Mouse (Mus musculus) midbrain, embryonic 15.5 days (tissue): ENCODE data around the gene Eml3. TPM values are rescaled to one million over a fixed set of nuclear protein-coding genes. Genes with fewer than 3 reads are reported as not detected.
"Not testable (repeated sequence)": the region's sequence is repeated elsewhere in the genome, so short reads cannot be mapped to it uniquely, and the experiment has no call there.

ENCODE experiments used
- ATAC-seq: fragments of 200-750 bp; cut with Nextera tagmentation; replicated peaks from 2 replicates; pipeline ENCODE4 v1.8.0; 2017; ENCODE audit warnings: moderate TSS enrichment
- H3K27ac ChIP-seq: fragments of 300-500 bp; sonication (generic); 2 replicates; pipeline ENCODE4 v1.5.1; 2015; ENCODE audit warnings: mild to moderate bottlenecking, inconsistent platforms
- H3K27me3 ChIP-seq: fragments of 300-500 bp; sonication (generic); replicated peaks from 2 replicates; pipeline ENCODE4 v1.6.1; 2015; ENCODE audit warnings: inconsistent platforms
- H3K36me3 ChIP-seq: fragments of 300-500 bp; sonication (generic); replicated peaks from 2 replicates; pipeline ENCODE4 v1.6.1; 2015; ENCODE audit warnings: inconsistent platforms
- H3K4me1 ChIP-seq: fragments of 300-500 bp; sonication (generic); 2 replicates; pipeline ENCODE4 v1.6.1; 2015; ENCODE audit warnings: inconsistent platforms
- H3K4me2 ChIP-seq: fragments of 300-500 bp; sonication (generic); 2 replicates; pipeline ENCODE4 v1.6.1; 2015; ENCODE audit warnings: inconsistent platforms, mild to moderate bottlenecking, moderate library complexity
- H3K4me3 ChIP-seq: fragments of 300-500 bp; sonication (generic); 2 replicates; pipeline ENCODE4 v1.5.1; 2015; ENCODE audit warnings: mild to moderate bottlenecking, inconsistent platforms
- H3K9ac ChIP-seq: fragments of 300-500 bp; sonication (generic); 2 replicates; pipeline ENCODE4 v1.6.1; 2015; ENCODE audit warnings: mild to moderate bottlenecking, inconsistent platforms
- H3K9me3 ChIP-seq: fragments of 300-500 bp; sonication (generic); 2 replicates; pipeline ENCODE4 v1.6.1; 2016; ENCODE audit warnings: inconsistent platforms
- WGBS: fragments of 180-500 bp; shearing (Covaris S2); methylation state at CpG from one replicate; pipeline ENCODE4 v1.1.7; 2015; ENCODE audit warnings: mixed read lengths; 5-methylcytosine and 5-hydroxymethylcytosine counted together
- polyA plus RNA-seq: library from polyadenylated mRNA; unstranded; fragments of >200 nt; fragmentation: Nextera tagmentation; extraction: Ambion mirVana; gene quantifications from 2 replicates; pipeline ENCODE4 v1.2.1, GENCODE M21; 2015

The Eml3 gene
- polyA plus RNA-seq, 1 experiment from 2014 or later, result 10.5 TPM

DNA sequence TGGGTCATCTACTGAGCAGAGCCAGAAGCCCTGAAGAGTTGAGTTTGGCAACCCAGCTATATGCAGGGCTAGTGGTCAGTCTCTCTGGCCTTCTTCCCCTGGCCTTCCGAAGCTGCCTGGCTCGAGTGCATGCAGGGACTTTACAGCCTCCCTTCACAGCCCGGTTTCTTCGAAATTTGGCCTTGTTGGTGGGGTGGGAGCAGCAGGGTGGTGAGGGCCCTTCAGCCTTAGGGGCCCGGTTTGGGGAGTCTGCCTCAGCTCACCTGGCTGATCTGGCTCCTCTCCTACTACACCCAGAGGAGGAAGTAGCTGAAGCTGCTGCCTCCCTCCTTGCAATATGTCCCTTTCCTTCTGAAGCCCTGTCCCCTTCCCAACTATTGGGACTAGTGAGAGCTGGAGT, 33.1 kb upstream of the Eml3 start:
- H3K4me2 ChIP-seq, H3K27me3 ChIP-seq, H3K9me3 ChIP-seq, H3K36me3 ChIP-seq, H3K4me3 ChIP-seq, ATAC-seq, H3K27ac ChIP-seq, H3K9ac ChIP-seq: not testable (repeated sequence)
- 93% methylated on average over 5 of the region's 5 CpGs for WGBS
- peaks cover 45% of the 10 kb centered on the region for H3K4me1 ChIP-seq

GRCm38 (mm10) chr19:8897211-8897864, 32.0 kb upstream of the Eml3 start:
- peak overlapping the region; percentile 38 for H3K9ac ChIP-seq
- 20% methylated on average over 21 of the region's 21 CpGs for WGBS
- H3K4me1 ChIP-seq, result peaks cover 45% of the 10 kb centered on the region

DNA sequence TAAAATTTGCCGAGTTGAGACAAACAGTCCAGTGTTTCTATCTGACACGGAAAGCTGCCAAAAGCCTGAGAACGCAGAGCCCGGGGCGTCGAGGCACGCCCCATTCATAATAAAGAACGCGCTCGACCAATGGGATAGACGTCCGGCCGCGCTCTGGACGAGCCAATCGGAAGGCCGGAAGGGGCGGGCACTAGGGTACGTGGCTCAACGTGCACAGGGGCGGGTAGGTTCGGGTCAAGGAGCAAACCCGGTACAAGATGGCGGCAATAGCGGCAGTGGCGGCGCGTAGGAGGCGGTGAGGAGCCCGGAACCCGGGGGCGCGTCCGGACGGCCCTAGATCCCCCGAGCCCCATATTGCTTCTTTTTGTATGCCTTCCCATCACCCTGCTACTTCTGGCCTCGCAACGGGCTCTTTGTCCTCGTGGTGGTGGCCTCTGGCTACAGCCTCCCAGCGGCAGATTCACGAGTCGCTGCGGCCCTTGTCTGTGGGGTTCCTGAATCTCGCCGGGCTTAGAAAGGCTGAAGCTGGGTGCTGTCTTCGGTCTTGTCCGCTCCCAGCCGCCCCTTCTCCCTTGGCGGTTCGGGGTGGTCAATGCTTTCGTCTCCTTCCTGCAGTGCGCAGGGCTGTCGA, 31.4 kb upstream of the Eml3 start, which contains the start of gene Ganab:
TSS of gene Ganab (plus strand) at position 207 of the 631 bp plus-strand sequence.
- Histone ChIP-seq H3K9ac (peak within 1 kb of the TSS; percentile 80), H3K27me3 (no peaks in the 10 kb centered on the region), H3K4me1 (peaks cover 41% of the 10 kb centered on the region), H3K36me3 (peaks cover 15% of the 10 kb centered on the region), H3K9me3 (no peaks in the 10 kb centered on the region), H3K4me3 (peak within 1 kb of the TSS; percentile 62), H3K4me2 (peak within 1 kb of the TSS; percentile 78), H3K27ac (peak within 1 kb of the TSS; percentile 83)
- peak; percentile 99 for ATAC-seq
- under 1% methylated on average over 53 of the region's 53 CpGs for WGBS

More at GRCm38 (mm10) chr19:8897211-8897864, 32.0 kb upstream of the Eml3 start:
- Histone ChIP-seq H3K4me3 (peak overlapping the region; percentile 62), H3K27ac (peak overlapping the region; percentile 77), H3K4me2 (peak overlapping the region; percentile 78)
- peak; percentile 64 for ATAC-seq
- H3K27me3 ChIP-seq, H3K36me3 ChIP-seq, H3K9me3 ChIP-seq: not testable (repeated sequence)

DNA sequence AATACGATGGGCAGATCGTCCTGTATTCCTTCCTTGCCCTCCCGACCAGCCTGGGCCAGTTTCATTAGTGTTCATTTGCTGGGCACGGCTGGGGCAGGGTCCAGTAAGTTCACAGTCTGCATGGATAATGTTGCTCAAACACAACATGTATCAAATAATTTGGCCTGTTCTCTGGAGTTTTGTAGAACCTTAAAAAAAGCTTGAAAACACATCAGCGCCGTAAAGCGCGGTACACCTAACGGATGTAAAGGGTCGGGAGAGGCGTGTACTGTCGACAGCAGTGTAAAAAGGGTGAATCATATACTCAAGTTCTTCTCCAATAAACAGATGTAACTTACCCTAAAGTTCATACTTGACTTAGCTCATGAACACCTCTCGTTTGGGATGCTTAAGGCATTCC, 30.8 kb upstream of the Eml3 start:
- H3K27me3 ChIP-seq, result no peaks in the 10 kb centered on the region
- no peak for ATAC-seq
- 13% methylated on average over 13 of the region's 13 CpGs for WGBS
- peak overlapping the region; percentile 80 for H3K9ac ChIP-seq
- H3K9me3 ChIP-seq, result no peaks in the 10 kb centered on the region
- peaks cover 37% of the 10 kb centered on the region for H3K4me1 ChIP-seq
- H3K4me2 ChIP-seq, result peak overlapping the region; percentile 78
- H3K4me3 ChIP-seq, result peak overlapping the region; percentile 62
- peaks cover 20% of the 10 kb centered on the region for H3K36me3 ChIP-seq
- peak overlapping the region; percentile 83 for H3K27ac ChIP-seq

DNA sequence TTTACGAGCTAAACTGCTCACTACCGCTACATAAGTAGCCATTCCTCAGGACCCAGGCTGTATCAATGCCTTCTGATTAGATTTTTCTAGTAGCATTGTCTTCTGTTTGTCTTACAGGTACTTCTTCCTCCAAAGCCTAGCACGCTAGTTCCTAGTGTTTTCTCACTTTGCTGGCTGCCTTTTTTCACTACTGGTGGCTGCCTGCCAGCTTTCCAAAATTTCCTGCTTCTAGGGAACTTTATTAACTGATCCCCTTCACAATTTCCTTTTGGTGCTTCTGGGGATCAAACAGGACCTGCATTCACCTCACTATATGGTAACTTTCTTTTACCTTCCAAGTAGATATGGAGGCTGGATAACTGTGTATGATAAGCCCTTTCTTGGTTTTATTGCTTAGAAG, 30.3 kb upstream of the Eml3 start:
- WGBS, result 65% methylated on average over 3 of the region's 3 CpGs
- no peak for ATAC-seq
- H3K9ac ChIP-seq, result peak overlapping the region; percentile 80

DNA sequence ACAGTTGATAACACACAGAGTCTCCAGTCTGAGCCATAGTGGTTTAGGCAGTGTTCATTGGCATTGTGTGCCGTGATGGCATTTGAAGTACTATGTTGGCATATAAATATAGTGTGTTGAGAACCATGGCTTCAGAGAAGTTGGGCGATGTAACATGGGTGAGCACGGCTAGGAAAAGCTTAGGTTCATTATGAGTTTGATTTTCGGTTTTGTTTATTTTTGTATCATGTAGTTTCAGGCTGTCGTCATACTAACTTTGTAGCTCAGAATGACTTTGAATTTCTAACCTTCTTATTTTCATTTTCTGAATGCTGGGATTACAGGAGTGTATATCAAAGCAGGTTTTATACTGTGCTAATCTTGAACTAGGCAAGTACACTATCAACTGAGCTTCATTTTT, 25.9 kb upstream of the Eml3 start:
- H3K4me3 ChIP-seq, result no peak overlapping the region
- H3K4me2 ChIP-seq, result no peak overlapping the region
- no peak overlapping the region for H3K27ac ChIP-seq
- peaks cover 58% of the 10 kb centered on the region for H3K36me3 ChIP-seq
- peaks cover 17% of the 10 kb centered on the region for H3K4me1 ChIP-seq
- H3K9ac ChIP-seq, result no peak overlapping the region
- H3K9me3 ChIP-seq, result no peaks in the 10 kb centered on the region
- no peak for ATAC-seq
- no peaks in the 10 kb centered on the region for H3K27me3 ChIP-seq
- WGBS, result 97% methylated on average over 5 of the region's 5 CpGs

More for the DNA sequence above, 30.3 kb upstream of the Eml3 start:
- H3K36me3 ChIP-seq, result peaks cover 24% of the 10 kb centered on the region
- no peak overlapping the region for H3K27ac ChIP-seq
- H3K4me3 ChIP-seq, result peak overlapping the region; percentile 62
- H3K27me3 ChIP-seq, result no peaks in the 10 kb centered on the region
- H3K4me1 ChIP-seq, result peaks cover 32% of the 10 kb centered on the region
- peak overlapping the region; percentile 78 for H3K4me2 ChIP-seq
- no peaks in the 10 kb centered on the region for H3K9me3 ChIP-seq

DNA sequence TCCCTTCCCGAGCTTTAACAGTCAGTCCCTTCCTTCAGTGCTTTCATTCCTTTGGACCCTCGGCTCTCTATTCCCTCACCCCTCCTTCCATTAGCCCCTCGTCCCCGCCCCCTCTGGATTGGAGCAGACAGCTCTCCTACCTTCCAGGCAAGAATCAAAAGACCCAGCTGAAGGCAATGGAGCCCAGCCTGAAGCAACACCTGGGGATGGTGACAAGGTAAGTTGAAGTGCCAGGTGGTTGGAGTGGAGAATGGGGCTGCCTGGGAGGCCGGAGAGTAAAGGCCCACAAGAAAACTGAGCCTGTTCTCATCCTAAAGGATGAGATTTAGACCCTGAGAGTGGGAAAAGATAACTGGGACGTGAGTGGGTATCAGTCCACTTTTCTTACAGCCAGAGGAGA, 20.8 kb upstream of the Eml3 start:
- Histone ChIP-seq H3K9ac (no peak overlapping the region), H3K4me1 (no peaks in the 10 kb centered on the region), H3K4me2 (no peak overlapping the region), H3K27me3 (no peaks in the 10 kb centered on the region), H3K4me3 (no peak overlapping the region), H3K36me3 (peaks cover 95% of the 10 kb centered on the region), H3K9me3 (no peaks in the 10 kb centered on the region), H3K27ac (no peak overlapping the region)
- ATAC-seq, result no peak
- WGBS, result 89% methylated on average over 6 of the region's 6 CpGs

GRCm38 (mm10) chr19:8911810-8912209, 17.5 kb upstream of the Eml3 start:
- H3K27me3 ChIP-seq, result no peaks in the 10 kb centered on the region
- WGBS, result 97% methylated on average over 5 of the region's 5 CpGs
- peaks cover 98% of the 10 kb centered on the region for H3K36me3 ChIP-seq
- no peak overlapping the region for H3K4me2 ChIP-seq
- ATAC-seq, result no peak
- no peak overlapping the region for H3K4me3 ChIP-seq
- H3K9ac ChIP-seq, result no peak overlapping the region
- H3K27ac ChIP-seq, result no peak overlapping the region
- no peaks in the 10 kb centered on the region for H3K4me1 ChIP-seq
- no peaks in the 10 kb centered on the region for H3K9me3 ChIP-seq

DNA sequence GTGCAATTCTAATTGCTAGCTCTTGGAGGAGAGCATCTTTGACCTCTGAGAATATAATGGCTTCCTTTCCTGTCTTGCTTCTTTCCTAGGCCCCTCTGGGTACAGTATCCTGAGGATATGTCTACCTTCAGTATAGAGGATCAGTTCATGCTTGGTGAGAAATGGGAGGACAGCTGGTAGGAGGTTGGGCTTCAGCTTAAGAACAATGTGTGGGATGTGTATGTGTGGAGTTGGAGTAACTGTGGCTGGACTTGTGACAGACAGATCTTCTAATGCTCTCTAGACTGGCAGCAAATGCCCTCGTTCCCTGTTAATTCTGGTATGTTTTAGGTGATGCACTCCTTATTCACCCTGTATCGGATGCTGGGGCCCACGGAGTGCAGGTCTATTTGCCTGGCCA, 15.1 kb upstream of the Eml3 start:
- Histone ChIP-seq H3K9me3 (no peaks in the 10 kb centered on the region), H3K4me2 (no peak overlapping the region), H3K36me3 (peaks cover 76% of the 10 kb centered on the region), H3K9ac (no peak overlapping the region), H3K27me3 (no peaks in the 10 kb centered on the region), H3K27ac (no peak overlapping the region), H3K4me3 (no peak overlapping the region), H3K4me1 (no peaks in the 10 kb centered on the region)
- ATAC-seq, result no peak
- 95% methylated on average over 3 of the region's 3 CpGs for WGBS

- Histone ChIP-seq H3K4me3 (no peak overlapping the region), H3K4me1 (peaks cover 18% of the 10 kb centered on the region), H3K27ac (no peak overlapping the region), H3K9me3 (no peaks in the 10 kb centered on the region), H3K9ac (no peak overlapping the region), H3K27me3 (no peaks in the 10 kb centered on the region), H3K36me3 (peaks cover 32% of the 10 kb centered on the region), H3K4me2 (no peak overlapping the region)
- WGBS, result 94% methylated on average over 3 of the region's 3 CpGs
- no peak for ATAC-seq
Observed at GRCm38 (mm10) chr19:8919000-8919399, 10.4 kb upstream of the Eml3 start.

DNA sequence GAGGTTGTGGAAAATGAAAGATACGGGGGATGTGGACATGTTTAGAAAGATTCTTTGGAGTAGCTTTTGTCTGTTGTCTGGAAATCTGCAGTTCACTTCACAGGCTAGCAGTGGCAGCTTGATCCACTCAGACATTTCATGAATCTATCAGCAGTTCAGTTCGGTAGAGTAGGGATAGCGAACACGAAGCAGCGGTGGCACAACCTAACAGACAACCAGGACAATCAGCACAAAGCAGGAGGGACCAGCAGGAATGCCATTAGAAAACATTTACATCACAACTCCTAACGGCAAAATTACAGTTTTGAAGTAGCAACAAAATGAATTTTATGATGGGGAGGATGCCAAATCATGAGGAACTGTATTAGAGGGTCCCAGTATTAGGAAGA, 9.7 kb upstream of the Eml3 start:
- ATAC-seq, result no peak
- H3K36me3 ChIP-seq, result peaks cover 25% of the 10 kb centered on the region
- 0 out of 2 replicates have a peak overlapping the region, but pooled peaks have one; percentile 72 for H3K9ac ChIP-seq
- H3K27me3 ChIP-seq, result no peaks in the 10 kb centered on the region
- peak overlapping the region; percentile 85 for H3K27ac ChIP-seq
- H3K4me2 ChIP-seq, result peak overlapping the region; percentile 85
- 71% methylated on average over 6 of the region's 6 CpGs for WGBS
- H3K4me1 ChIP-seq, result peaks cover 18% of the 10 kb centered on the region
- H3K4me3 ChIP-seq, result peak overlapping the region; percentile 95
- H3K9me3 ChIP-seq, result no peaks in the 10 kb centered on the region

GRCm38 (mm10) chr19:8920073-8920736, 9.1 kb upstream of the Eml3 start, which contains the start of gene B3gat3:
Gene B3gat3, plus strand, starts transcription at chr19:8920374.
- Histone ChIP-seq H3K27me3 (no peaks in the 10 kb centered on the region), H3K4me1 (peaks cover 18% of the 10 kb centered on the region), H3K4me2 (peak within 1 kb of the TSS; percentile 85), H3K9ac (peak within 1 kb of the TSS; percentile 72), H3K9me3 (no peaks in the 10 kb centered on the region), H3K27ac (peak within 1 kb of the TSS; percentile 85), H3K4me3 (peak within 1 kb of the TSS; percentile 95), H3K36me3 (peaks cover 20% of the 10 kb centered on the region)
- 2% methylated on average over 50 of the region's 50 CpGs for WGBS
- peak; percentile 98 for ATAC-seq
